Mouse (Mus musculus): ENCODE data around the gene Rhod.

GRCm38 (mm10) chr19:4446661-4447420 is 7.6 kb upstream of the Rhod start:
- TF ChIP-seq POLR2A (IDR thresholded peaks at IDR 0.05; ENCODE audit: low read depth, low read length): no peak
- TF ChIP-seq CTCF (IDR thresholded peaks at IDR 0.05; ENCODE audit: borderline replicate concordance, insufficient read depth, low read length): no peak

All from embryonic fibroblast, embryonic 13.5 days (primary cell).